ENCODE assay signal across 8 mouse cellular contexts in the genomic region with DNA sequence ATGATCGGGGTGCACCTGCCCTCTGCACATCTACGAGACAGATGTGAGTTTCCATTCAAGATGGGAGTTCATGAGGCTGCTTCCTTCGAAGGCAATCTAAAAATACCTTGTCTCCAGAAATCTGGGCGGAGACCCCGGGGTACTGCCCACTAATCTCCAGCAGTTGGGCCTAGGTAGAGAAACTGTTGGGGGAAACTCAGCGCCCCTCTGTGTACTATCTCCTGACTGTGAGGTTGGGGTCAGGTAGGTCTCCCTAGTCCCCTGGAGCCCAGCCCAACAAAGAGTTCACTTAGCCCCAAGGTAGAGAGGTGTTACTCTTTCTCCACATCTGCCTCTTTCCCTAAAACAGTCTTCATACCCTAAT. TPM values are rescaled to one million over a fixed set of nuclear protein-coding genes. Genes with fewer than 3 reads are reported as not detected.
DNase-seq lines count a peak whose midpoint lies in the region; ATAC-seq and TF ChIP-seq lines count a peak whose summit lies in the region.
"Had no signal": no experiment of that assay in that cellular context is flagged by ENCODE, and none has a peak within 500 bp of the region (broad histone marks: within the 10 kb centered on the region; RNA-seq: fewer than 3 reads in every experiment).

No protein-coding gene starts in this region.

- H3K27ac ChIP-seq in lung, embryonic 15.5 days: peak overlapping the region; percentile 82
- H3K27ac ChIP-seq in embryonic fibroblast, embryonic 13.5 days (ENCODE audit: insufficient read depth, low read length): no peak overlapping the region
- H3K27ac ChIP-seq in limb, embryonic 11.5 days (replicated peaks; ENCODE audit: low read depth, low read length): no peak overlapping the region
- no peak overlapping the region; the same call in 1 of the 2 replicates for H3K27ac ChIP-seq in stomach, embryonic 14.5 days (ENCODE audit: low read length)

- DNase-seq in lung, adult 18-20 months: no peak
- no peak for DNase-seq in limb, embryonic 11.5 days (ENCODE audit: low spot score)
- no peak for DNase-seq in adrenal gland, adult 2 months
- DNase-seq in right cerebral cortex, postnatal 14 days: no peak

- peak overlapping the region; percentile 95 for H3K4me3 ChIP-seq in lung, embryonic 15.5 days
- peak overlapping the region; percentile 96 for H3K4me3 ChIP-seq in embryonic fibroblast, embryonic 13.5 days (ENCODE audit: insufficient read depth, low read length)
- peak overlapping the region; percentile 86 for H3K4me3 ChIP-seq in limb, embryonic 11.5 days (ENCODE audit: low read depth, low read length)
- H3K4me3 ChIP-seq in stomach, embryonic 14.5 days (ENCODE audit: low read depth, low read length): peak overlapping the region; percentile 92

- H3K4me2 ChIP-seq in lung, embryonic 15.5 days: peak overlapping the region; percentile 66
- peak overlapping the region; percentile 65 for H3K4me2 ChIP-seq in limb, embryonic 11.5 days (ENCODE audit: low read depth, severe bottlenecking)
- peak overlapping the region; percentile 46 for H3K4me2 ChIP-seq in stomach, embryonic 14.5 days (replicated peaks; ENCODE audit: low read depth, low read length)

- TF ChIP-seq CTCF in embryonic fibroblast, embryonic 13.5 days (IDR thresholded peaks at IDR 0.05; ENCODE audit: borderline replicate concordance, insufficient read depth, low read length): no peak

- peaks cover 34% of the 10 kb centered on the region for H3K36me3 ChIP-seq in lung, embryonic 15.5 days
- H3K36me3 ChIP-seq in limb, embryonic 11.5 days (ENCODE audit: control insufficient read depth, insufficient read depth, low read length): peaks cover 22% of the 10 kb centered on the region
- H3K36me3 ChIP-seq in stomach, embryonic 14.5 days (ENCODE audit: control insufficient read depth, insufficient read depth, low read length): peaks cover 25% of the 10 kb centered on the region

- H3K4me1 ChIP-seq in lung, embryonic 15.5 days: peaks cover 7% of the 10 kb centered on the region
- no peaks in the 10 kb centered on the region for H3K4me1 ChIP-seq in embryonic fibroblast, embryonic 13.5 days (ENCODE audit: control insufficient read depth, insufficient read depth, low read length)
- H3K4me1 ChIP-seq in limb, embryonic 11.5 days (ENCODE audit: control insufficient read depth, insufficient read depth, low read length): no peaks in the 10 kb centered on the region
- H3K4me1 ChIP-seq in stomach, embryonic 14.5 days (ENCODE audit: control insufficient read depth, insufficient read depth, low read length): peaks cover 5% of the 10 kb centered on the region; the same call in 1 of the 2 replicates

- H3K9ac ChIP-seq in lung, embryonic 15.5 days: peak overlapping the region; percentile 100
- peak overlapping the region; percentile 83 for H3K9ac ChIP-seq in limb, embryonic 11.5 days (ENCODE audit: low read length)
- peak overlapping the region; percentile 97 for H3K9ac ChIP-seq in stomach, embryonic 14.5 days (replicated peaks; ENCODE audit: low read depth, low read length)

- no peak for TF ChIP-seq POLR2A in embryonic fibroblast, embryonic 13.5 days (IDR thresholded peaks at IDR 0.05; ENCODE audit: low read depth, low read length)

- 28% methylated on average over 6 of the region's 6 CpGs for WGBS in lung, embryonic 15.5 days
- WGBS in limb, embryonic 11.5 days: 51% methylated on average over 6 of the region's 6 CpGs
- 22% methylated on average over 6 of the region's 6 CpGs for WGBS in stomach, embryonic 14.5 days

- no peak for ATAC-seq in lung, embryonic 15.5 days (ENCODE audit: borderline replicate concordance, extremely low read depth, low FRiP score, low TSS enrichment)
- no peak for ATAC-seq in limb, embryonic 11.5 days (ENCODE audit: insufficient number of reproducible peaks, low FRiP score, low TSS enrichment, low read depth)
- no peak for ATAC-seq in stomach, embryonic 14.5 days (ENCODE audit: insufficient number of reproducible peaks, insufficient read depth, low FRiP score, low read depth)

- no peaks in the 10 kb centered on the region for H3K9me3 ChIP-seq in lung, embryonic 15.5 days
- H3K9me3 ChIP-seq in limb, embryonic 11.5 days (ENCODE audit: control insufficient read depth, low read length): peaks cover 8% of the 10 kb centered on the region
- H3K9me3 ChIP-seq in stomach, embryonic 14.5 days (ENCODE audit: control insufficient read depth, low read depth, low read length): no peaks in the 10 kb centered on the region

- no peaks in the 10 kb centered on the region for H3K27me3 ChIP-seq in lung, embryonic 15.5 days
- no peaks in the 10 kb centered on the region for H3K27me3 ChIP-seq in limb, embryonic 11.5 days (ENCODE audit: control insufficient read depth, insufficient read depth, low read length)
- no peaks in the 10 kb centered on the region for H3K27me3 ChIP-seq in stomach, embryonic 14.5 days (ENCODE audit: control insufficient read depth, insufficient read depth, low read length)

RNA-seq across cellular contexts. Expression of gene Zfp358, which starts 0.9 kb away (rescaled TPM):
- 44.6 and 45.2 TPM in 2 replicates for polyA plus RNA-seq in lung, embryonic 15.5 days (2015; fragmentation: Nextera tagmentation; extraction: Ambion mirVana)
- 27.2 and 28.5 TPM in 2 replicates for polyA plus RNA-seq in embryonic fibroblast, embryonic 13.5 days (2011; ENCODE audit: insufficient read length, low read depth, missing spikeins)
- 28.3 and 39.0 TPM in 2 replicates for polyA plus RNA-seq in limb, embryonic 11.5 days (2014; fragmentation: Nextera tagmentation; extraction: Ambion mirVana)
- 29.6 and 32.3 TPM in 2 replicates for polyA plus RNA-seq in stomach, embryonic 14.5 days (2014; fragmentation: Nextera tagmentation; extraction: Ambion mirVana)
- 10 to 100 TPM; 22.5 to 23.2 TPM for total RNA-seq in adrenal gland, adult 2 months (2021)
- 80.1 and 81.3 TPM in 2 replicates for polyA plus RNA-seq in adrenal gland, adult 2 months (2012; rRNA removed)

RNA-seq across cellular contexts. Expression of gene Mcoln1, which starts 6.4 kb away (rescaled TPM):
- 45.7 and 50.7 TPM in 2 replicates for polyA plus RNA-seq in lung, embryonic 15.5 days (2015; fragmentation: Nextera tagmentation; extraction: Ambion mirVana)
- 48.1 and 58.9 TPM in 2 replicates for polyA plus RNA-seq in embryonic fibroblast, embryonic 13.5 days (2011; ENCODE audit: insufficient read length, low read depth, missing spikeins)
- polyA plus RNA-seq in limb, embryonic 11.5 days (2014; fragmentation: Nextera tagmentation; extraction: Ambion mirVana): 44.1 and 46.5 TPM in 2 replicates
- polyA plus RNA-seq in stomach, embryonic 14.5 days (2014; fragmentation: Nextera tagmentation; extraction: Ambion mirVana): 34.3 and 39.0 TPM in 2 replicates
- 10 to 100 TPM; 42.5 to 45.0 TPM for total RNA-seq in adrenal gland, adult 2 months (2021)
- polyA plus RNA-seq in adrenal gland, adult 2 months (2012; rRNA removed): 1,409 and 1,463 TPM in 2 replicates

RNA-seq across cellular contexts. Expression of gene Pnpla6, which starts 21.4 kb away (rescaled TPM):
- 21.7 and 29.9 TPM in 2 replicates for polyA plus RNA-seq in lung, embryonic 15.5 days (2015; fragmentation: Nextera tagmentation; extraction: Ambion mirVana)
- polyA plus RNA-seq in embryonic fibroblast, embryonic 13.5 days (2011; ENCODE audit: insufficient read length, low read depth, missing spikeins): 16.5 and 28.0 TPM in 2 replicates
- 13.4 and 15.7 TPM in 2 replicates for polyA plus RNA-seq in limb, embryonic 11.5 days (2014; fragmentation: Nextera tagmentation; extraction: Ambion mirVana)
- 24.6 and 27.2 TPM in 2 replicates for polyA plus RNA-seq in stomach, embryonic 14.5 days (2014; fragmentation: Nextera tagmentation; extraction: Ambion mirVana)
- 10 to 100 TPM; 35.2 to 38.8 TPM for total RNA-seq in adrenal gland, adult 2 months (2021)
- 48.3 and 54.6 TPM in 2 replicates for polyA plus RNA-seq in adrenal gland, adult 2 months (2012; rRNA removed)

RNA-seq across cellular contexts. Expression of gene Tex45, which starts 23.2 kb away (rescaled TPM):
- polyA plus RNA-seq in lung, embryonic 15.5 days (2015; fragmentation: Nextera tagmentation; extraction: Ambion mirVana): not detected in 2 replicates
- not detected in 2 replicates for polyA plus RNA-seq in embryonic fibroblast, embryonic 13.5 days (2011; ENCODE audit: insufficient read length, low read depth, missing spikeins)
- polyA plus RNA-seq in limb, embryonic 11.5 days (2014; fragmentation: Nextera tagmentation; extraction: Ambion mirVana): 0.13 TPM in 1 of 2 replicates, not detected in the other
- polyA plus RNA-seq in stomach, embryonic 14.5 days (2014; fragmentation: Nextera tagmentation; extraction: Ambion mirVana): not detected in 2 replicates
- under 1 TPM in 1 of 2 experiments, not detected in 1; 0.17 TPM for total RNA-seq in adrenal gland, adult 2 months (2021)
- polyA plus RNA-seq in adrenal gland, adult 2 months (2012; rRNA removed): 0.16 and 0.17 TPM in 2 replicates
- total RNA-seq: left cerebral cortex, adult 18-20 months had no signal

RNA-seq across cellular contexts. Expression of gene Pex11g, which starts 26.3 kb away (rescaled TPM):
- 9.2 and 11.4 TPM in 2 replicates for polyA plus RNA-seq in lung, embryonic 15.5 days (2015; fragmentation: Nextera tagmentation; extraction: Ambion mirVana)
- 3.8 and 5.9 TPM in 2 replicates for polyA plus RNA-seq in embryonic fibroblast, embryonic 13.5 days (2011; ENCODE audit: insufficient read length, low read depth, missing spikeins)
- 2.9 and 3.8 TPM in 2 replicates for polyA plus RNA-seq in limb, embryonic 11.5 days (2014; fragmentation: Nextera tagmentation; extraction: Ambion mirVana)
- 3.9 and 6.2 TPM in 2 replicates for polyA plus RNA-seq in stomach, embryonic 14.5 days (2014; fragmentation: Nextera tagmentation; extraction: Ambion mirVana)
- 10 to 100 TPM; 10.4 TPM for total RNA-seq in adrenal gland, adult 2 months (2021)
- polyA plus RNA-seq in adrenal gland, adult 2 months (2012; rRNA removed): 11.8 and 16.9 TPM in 2 replicates

Comparison
In these comparisons a context has a peak if more than half of its experiments do, and no peak if none do; other contexts are left out.
1. RNA of gene Mcoln1, which starts 6.4 kb away (polyA plus RNA-seq): 1,409 to 1,463 TPM in adrenal gland, adult 2 months; 48.1 to 58.9 TPM in embryonic fibroblast, embryonic 13.5 days, 45.7 to 50.7 TPM in lung, embryonic 15.5 days, 44.1 to 46.5 TPM in limb, embryonic 11.5 days and 34.3 to 39.0 TPM in stomach, embryonic 14.5 days; every median in the first group is over 10 times any median in the second.
2. Peak in every context shown above with its lines, with median percentiles within 50 percentile points of each other: H3K4me2 ChIP-seq, H3K4me3 ChIP-seq and H3K9ac ChIP-seq.